Mouse (Mus musculus): ENCODE data around the gene B230217C12Rik.

DNA sequence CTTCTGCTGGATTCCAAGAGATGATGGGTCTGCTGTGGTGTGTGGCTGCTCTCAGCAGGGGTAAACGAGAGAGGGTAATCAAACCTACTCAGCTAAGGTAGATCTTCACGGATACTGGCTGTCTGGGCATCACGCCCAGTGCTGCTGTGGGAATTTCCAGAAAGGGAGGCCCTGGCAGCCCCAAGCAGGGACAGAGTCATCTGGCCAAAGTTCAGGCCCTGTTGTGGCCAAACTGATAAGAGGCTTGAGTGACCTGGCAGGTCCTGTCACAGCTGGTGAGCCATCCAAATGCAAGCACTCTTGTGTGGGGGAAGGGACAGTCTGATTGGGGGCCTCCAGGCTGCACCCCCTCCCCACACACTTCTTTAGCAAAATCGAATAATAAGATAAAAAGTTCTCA lies 19.7 kb upstream of the B230217C12Rik start:
- TF ChIP-seq CTCF (IDR thresholded peaks at IDR 0.05; ENCODE audit: low read depth) (no peak), EP300 (IDR thresholded peaks at IDR 0.05; ENCODE audit: low read depth) (no peak)
